Mouse (Mus musculus): ENCODE measurements around the gene Yipf7.

DNA sequence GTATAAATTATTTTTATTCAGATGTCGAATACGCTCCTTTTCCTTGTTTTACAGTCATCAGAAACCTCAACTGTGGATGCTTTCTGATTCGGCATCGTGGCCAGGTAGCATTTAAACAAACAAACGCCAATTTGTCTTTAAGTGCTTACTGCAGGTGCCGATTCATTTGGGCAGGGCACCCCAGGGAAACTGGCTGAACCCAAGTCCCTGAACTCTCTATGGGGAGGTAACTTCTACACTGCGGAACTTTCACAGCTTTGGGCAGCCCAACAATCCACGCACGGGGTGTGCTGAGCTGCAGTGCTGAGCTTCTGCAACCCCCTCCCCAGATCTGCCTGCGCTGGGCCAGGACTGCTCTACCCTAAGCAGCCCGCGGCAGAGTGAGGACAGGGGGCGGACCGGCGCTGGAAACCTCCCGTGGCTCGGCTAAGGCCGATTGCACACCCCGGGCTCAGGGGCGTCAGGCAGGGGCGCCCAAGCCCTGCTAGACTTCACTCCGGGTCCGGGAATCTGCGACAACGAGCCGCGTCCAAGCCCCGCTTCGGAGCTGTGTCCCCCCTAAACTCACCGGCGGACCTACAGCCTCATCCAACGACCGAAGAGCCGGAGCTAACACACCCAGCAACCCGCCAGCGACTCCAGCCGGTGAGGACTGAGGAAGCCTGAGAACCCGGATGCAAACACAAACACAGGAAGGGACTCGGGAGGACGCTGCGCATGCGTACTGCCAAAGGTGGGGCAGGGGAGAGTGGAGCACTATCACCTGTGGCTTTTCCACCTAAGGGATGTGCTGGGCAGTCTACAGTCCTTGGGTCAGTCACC lies 49.4 kb upstream of the Yipf7 start, which contains the start of gene Gnpda2:
- peak; percentile 46 for TF ChIP-seq CTCF (IDR thresholded peaks at IDR 0.05; ENCODE audit: low read depth)
- no peak for TF ChIP-seq EP300 (IDR thresholded peaks at IDR 0.05; ENCODE audit: low read depth)

All from heart, postnatal 0 days (tissue).